Mouse (Mus musculus) inflammation-experienced regulatory T-cells, adult 16 weeks (primary cell): ENCODE measurements around the gene Prl6a1. TPM values are rescaled to one million over a fixed set of nuclear protein-coding genes. Genes with fewer than 3 reads are reported as not detected.

Experiments
- polyA plus RNA-seq: library from polyadenylated mRNA; unstranded; fragments of 100-300 nt; shearing (Covaris generic); gene quantifications from one replicate; pipeline ENCODE4 v1.2.1, GENCODE M21; 2017

The Prl6a1 gene
- polyA plus RNA-seq = not detected

GRCm38 (mm10) chr13:27312334-27313225, at the start of gene Prl6a1:
TSS of gene Prl6a1 (plus strand) at chr13:27312627.

DNA sequence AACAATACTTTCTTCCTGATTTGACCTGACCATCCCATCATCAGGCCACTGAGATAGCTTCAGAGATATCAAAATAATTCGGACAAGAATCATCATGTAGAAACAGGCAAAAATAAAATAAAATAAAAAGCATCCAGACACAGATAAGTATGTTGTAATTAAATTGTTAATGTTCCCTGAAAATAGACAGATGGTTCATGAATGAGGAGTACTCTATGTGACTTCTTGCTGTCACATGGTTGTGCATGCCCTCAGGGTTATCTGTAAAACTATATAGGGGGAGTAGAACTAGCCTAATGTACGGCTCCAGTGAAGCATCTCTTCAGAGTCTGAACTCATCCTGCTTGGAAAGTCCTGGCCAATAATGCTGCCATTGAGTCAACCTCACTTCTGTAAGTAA, 32.9 kb downstream of the Prl6a1 start, which contains the start of gene Prl8a2:
Prl8a2 (plus strand) TSS at position 301 of the 400 bp plus-strand sequence.

Other genes with a start within 250 kb of the Prl6a1 start
- gene Prl3d1, start 218.4 kb upstream of the Prl6a1 start, polyA plus RNA-seq = not detected
- not detected for gene Prl3d2, start 190.9 kb upstream of the Prl6a1 start, polyA plus RNA-seq
- gene Prl3d3, start 155.8 kb upstream of the Prl6a1 start, polyA plus RNA-seq = not detected
- not detected for gene Prl3c1, start 116.0 kb upstream of the Prl6a1 start, polyA plus RNA-seq
- gene Prl3b1, start 70.8 kb upstream of the Prl6a1 start, polyA plus RNA-seq = not detected
- not detected for gene Prl3a1, start 53.2 kb upstream of the Prl6a1 start, polyA plus RNA-seq
- not detected for gene Prl8a2, start 33.0 kb downstream of the Prl6a1 start, polyA plus RNA-seq
- gene Prl2b1, start 78.2 kb downstream of the Prl6a1 start, polyA plus RNA-seq = not detected
- gene Prl8a6, start 126.1 kb downstream of the Prl6a1 start, polyA plus RNA-seq = not detected
- gene Prl8a8, start 200.6 kb downstream of the Prl6a1 start, polyA plus RNA-seq = not detected